Mouse (Mus musculus) heart, embryonic 10.5 days (tissue): ENCODE results near the gene Gm9732. TPM values are rescaled to one million over a fixed set of nuclear protein-coding genes. Genes with fewer than 3 reads are reported as not detected.
A peak's percentile ranks its signal among the peaks of the same experiment; 100 is the strongest.
"Not testable (repeated sequence)": the region's sequence is repeated elsewhere in the genome, so short reads cannot be mapped to it uniquely, and the experiment has no call there.

Experiments used
- DNase-seq: peaks from one replicate; pipeline ENCODE4 v3.0.0-alpha.2; 2017; ENCODE audit warnings: low spot score
- H3K27ac ChIP-seq: fragments of 300-500 bp; sonication (generic); 2 replicates; pipeline ENCODE4 v1.5.1; 2016; ENCODE audit warnings: mild to moderate bottlenecking
- H3K27me3 ChIP-seq: fragments of 300-500 bp; sonication (generic); 2 replicates; pipeline ENCODE4 v1.6.1; 2016; ENCODE audit warnings: mild to moderate bottlenecking; ENCODE audit not compliant: poor library complexity, insufficient read depth, severe bottlenecking
- H3K36me3 ChIP-seq: fragments of 300-500 bp; sonication (generic); 2 replicates; pipeline ENCODE4 v1.6.1; 2016; ENCODE audit warnings: mild to moderate bottlenecking, moderate library complexity
- H3K4me1 ChIP-seq: fragments of 300-500 bp; sonication (generic); 2 replicates; pipeline ENCODE4 v1.6.1; 2016; ENCODE audit warnings: mild to moderate bottlenecking
- H3K4me3 ChIP-seq: fragments of 300-500 bp; sonication (generic); 2 replicates; pipeline ENCODE4 v1.5.1; 2016; ENCODE audit warnings: mild to moderate bottlenecking, moderate library complexity
- H3K9me3 ChIP-seq: fragments of 300-500 bp; sonication (generic); 2 replicates; pipeline ENCODE4 v1.6.1; 2016; ENCODE audit warnings: mild to moderate bottlenecking, moderate library complexity
- WGBS: fragments of 180-500 bp; shearing (Covaris S2); methylation state at CpG from one replicate; pipeline ENCODE4 v1.1.7; 2016; 5-methylcytosine and 5-hydroxymethylcytosine counted together
- polyA plus RNA-seq: library from polyadenylated mRNA; unstranded; fragments of >200 nt; fragmentation: Nextera tagmentation; extraction: Ambion mirVana; gene quantifications from 2 replicates; pipeline ENCODE4 v1.2.1, GENCODE M21; 2016

The Gm9732 gene
- polyA plus RNA-seq = not detected in 2 replicates

DNA sequence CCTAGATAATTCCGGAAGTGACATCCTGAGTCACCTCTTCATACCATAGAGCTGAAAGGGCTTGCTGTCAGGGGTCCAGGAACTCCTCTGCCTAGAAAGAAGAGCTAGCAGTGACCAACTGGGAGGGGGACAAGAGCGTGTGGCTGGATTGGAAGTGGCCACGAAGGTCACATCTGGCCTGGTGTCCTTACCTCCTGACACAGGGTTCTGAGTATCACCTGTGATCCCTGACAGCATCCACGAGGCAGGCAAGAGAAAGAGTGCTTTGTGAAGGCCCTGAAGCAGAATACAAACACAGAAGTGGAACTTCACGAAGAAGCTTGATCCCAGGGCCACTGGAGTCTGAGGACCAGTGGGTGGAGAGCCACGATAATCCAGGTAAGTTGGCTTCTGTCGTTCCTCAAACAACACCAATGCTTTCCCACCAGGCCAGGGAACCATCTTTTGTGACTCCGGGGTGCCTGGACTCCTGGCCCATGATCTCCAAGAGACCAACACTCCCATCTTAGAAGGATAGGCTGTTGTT is at the start of gene Gm9732:
Gm9732 (plus strand) TSS at position 51 of the 526 bp plus-strand sequence.
- H3K4me1 ChIP-seq, H3K4me3 ChIP-seq, H3K27me3 ChIP-seq, H3K9me3 ChIP-seq, H3K27ac ChIP-seq, H3K36me3 ChIP-seq: not testable (repeated sequence)
- WGBS = 81% methylated on average over 8 of the region's 8 CpGs
- DNase-seq = peak; percentile 62

DNA sequence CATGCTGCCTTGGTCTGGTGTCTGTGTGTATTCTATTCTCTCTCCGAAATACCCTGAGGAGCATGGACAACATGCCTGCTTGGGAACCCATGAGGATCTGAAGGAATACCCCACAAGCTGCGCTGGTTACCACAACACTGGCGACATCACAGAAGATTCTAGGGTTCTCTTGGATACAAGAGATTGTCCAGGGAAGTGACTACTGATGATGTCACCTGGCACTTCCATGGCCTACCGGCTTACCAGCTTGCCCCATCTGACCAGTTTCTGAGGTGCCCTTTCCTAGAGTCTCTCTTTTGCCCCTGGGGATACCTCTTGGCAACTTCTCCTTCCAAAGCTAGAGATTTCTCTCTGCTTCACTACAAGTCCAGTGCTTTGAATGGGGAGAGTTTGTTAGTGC is 39.6 kb upstream of the Gm9732 start, which contains the start of gene Gm8122:
Gm8122 (minus strand) TSS at position 101 of the 400 bp plus-strand sequence.
- H3K27me3 ChIP-seq, DNase-seq, H3K9me3 ChIP-seq, H3K27ac ChIP-seq, H3K4me1 ChIP-seq, H3K36me3 ChIP-seq, H3K4me3 ChIP-seq: not testable (repeated sequence)
- WGBS = 92% methylated on average over 3 of the region's 4 CpGs

GRCm38 (mm10) chr14:43237769-43238168 is 37.1 kb upstream of the Gm9732 start:
- H3K27me3 ChIP-seq, H3K36me3 ChIP-seq, H3K4me3 ChIP-seq, DNase-seq, H3K4me1 ChIP-seq, H3K27ac ChIP-seq, H3K9me3 ChIP-seq: not testable (repeated sequence)

- not testable (repeated sequence) for H3K4me3 ChIP-seq, H3K4me1 ChIP-seq, H3K27ac ChIP-seq, H3K36me3 ChIP-seq, H3K27me3 ChIP-seq, DNase-seq, H3K9me3 ChIP-seq
- whole genome bisulfite sequencing = 20% methylated on average over 11 of the region's 12 CpGs
Measured at GRCm38 (mm10) chr14:43249611-43250170, 25.1 kb upstream of the Gm9732 start.

GRCm38 (mm10) chr14:43250549-43251253 is 24.1 kb upstream of the Gm9732 start:
- not testable (repeated sequence) for H3K27me3 ChIP-seq, H3K9me3 ChIP-seq, H3K4me3 ChIP-seq, H3K36me3 ChIP-seq, H3K4me1 ChIP-seq, H3K27ac ChIP-seq
- WGBS = 27% methylated on average over 5 of the region's 6 CpGs
- DNase-seq = peak; percentile 36

DNA sequence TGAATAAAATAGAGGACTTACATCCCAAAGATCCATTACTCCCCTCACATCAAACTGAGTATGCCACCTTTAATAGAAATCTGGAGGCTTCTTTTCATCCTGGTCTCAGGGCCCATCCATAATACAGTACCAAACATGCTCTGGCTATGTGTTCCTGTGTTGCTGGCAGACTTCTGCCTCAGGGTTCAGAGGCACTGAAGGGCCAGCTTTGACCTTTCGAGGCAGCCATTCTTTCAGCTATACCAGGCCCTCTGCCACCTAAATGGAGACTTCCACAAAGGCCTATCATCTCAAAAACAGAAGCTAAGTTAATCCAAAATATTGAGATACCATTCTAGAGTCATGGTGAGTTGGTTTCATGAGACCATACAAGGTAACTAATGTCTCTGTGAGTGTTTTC is 18.3 kb upstream of the Gm9732 start:
- WGBS = 71% methylated on average over 1 of the region's 1 CpGs
- H3K4me1 ChIP-seq, DNase-seq, H3K36me3 ChIP-seq, H3K4me3 ChIP-seq, H3K27ac ChIP-seq, H3K27me3 ChIP-seq, H3K9me3 ChIP-seq: not testable (repeated sequence)

DNA sequence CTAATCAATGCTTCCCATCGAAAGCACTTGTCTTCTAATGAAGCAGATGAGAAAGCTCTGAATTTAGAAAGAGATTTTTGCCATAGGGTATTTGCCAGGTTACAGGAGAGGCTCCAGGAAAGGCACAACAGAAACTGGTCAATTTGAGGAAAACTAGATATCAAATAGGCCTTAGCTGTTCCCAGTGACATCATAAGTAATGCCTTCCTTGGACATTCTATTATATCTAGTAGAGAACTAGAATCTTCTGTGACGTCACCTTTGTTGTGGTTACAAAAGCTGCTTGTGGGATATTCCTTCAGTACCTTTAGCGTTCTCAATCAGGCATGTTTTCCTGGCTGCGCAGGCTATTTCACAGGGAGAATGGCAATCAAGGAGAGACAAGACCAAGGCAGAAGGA is 16.5 kb upstream of the Gm9732 start, which contains the start of gene Gm8126:
Gm8126 (plus strand) TSS at position 301 of the 400 bp plus-strand sequence.
- 92% methylated on average over 3 of the region's 4 CpGs for WGBS
- not testable (repeated sequence) for DNase-seq, H3K36me3 ChIP-seq, H3K27ac ChIP-seq, H3K4me1 ChIP-seq, H3K27me3 ChIP-seq, H3K4me3 ChIP-seq, H3K9me3 ChIP-seq

GRCm38 (mm10) chr14:43263421-43263820 is 11.4 kb upstream of the Gm9732 start:
- not testable (repeated sequence) for DNase-seq, H3K36me3 ChIP-seq, H3K4me1 ChIP-seq

DNA sequence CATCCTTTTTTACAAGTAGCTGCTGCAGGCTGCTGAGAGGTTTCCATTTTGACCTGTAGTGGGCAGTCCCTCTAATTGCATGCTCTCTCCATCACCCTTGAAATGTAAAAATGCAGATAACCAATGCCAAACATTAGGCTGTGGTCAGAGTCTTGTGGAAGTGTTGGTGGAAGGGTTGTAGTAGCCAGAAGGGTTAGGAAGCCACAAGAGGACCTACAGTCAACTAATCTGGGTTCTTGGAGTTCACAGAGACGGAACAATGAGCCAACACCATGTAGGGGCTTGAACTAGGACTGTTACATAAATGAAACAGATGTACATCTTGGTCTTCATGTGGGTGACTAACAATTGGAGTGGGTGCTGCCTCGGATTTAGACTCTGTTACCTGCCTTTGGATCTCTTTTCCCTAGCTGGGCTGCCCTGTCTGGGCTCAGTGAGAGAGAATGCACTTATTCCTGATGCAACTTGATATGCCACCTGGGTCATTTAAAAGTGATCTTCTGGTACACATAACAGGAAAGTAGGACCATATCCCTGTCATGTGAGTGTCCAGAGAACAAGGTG is 6.2 kb upstream of the Gm9732 start:
- WGBS = 57% methylated on average over 2 of the region's 2 CpGs
- peak; percentile 33 for DNase-seq
- H3K27ac ChIP-seq, H3K9me3 ChIP-seq, H3K36me3 ChIP-seq, H3K4me3 ChIP-seq, H3K27me3 ChIP-seq, H3K4me1 ChIP-seq: not testable (repeated sequence)

More at GRCm38 (mm10) chr14:43263421-43263820, 11.4 kb upstream of the Gm9732 start:
- 88% methylated on average over 3 of the region's 3 CpGs for whole genome bisulfite sequencing
- H3K27ac ChIP-seq, H3K9me3 ChIP-seq, H3K27me3 ChIP-seq, H3K4me3 ChIP-seq: not testable (repeated sequence)

DNA sequence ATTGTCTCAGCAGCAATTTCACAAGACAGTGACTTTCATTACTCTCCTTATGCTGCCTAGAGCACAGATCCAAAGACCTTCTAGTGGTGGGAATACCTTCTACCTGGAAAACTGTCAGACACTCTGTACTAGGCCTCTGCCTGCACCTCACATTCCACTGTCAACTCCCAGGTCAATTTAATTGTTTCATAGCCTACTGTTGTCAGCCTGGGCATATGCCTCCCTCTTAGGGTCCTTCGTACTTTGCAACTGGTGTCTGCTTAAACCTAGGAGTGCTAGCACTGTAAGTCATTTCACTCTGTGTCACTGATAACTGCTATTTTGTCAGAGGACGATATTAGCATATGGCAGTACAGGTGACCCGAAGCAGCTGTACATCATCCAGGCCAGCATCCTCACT is 5.6 kb upstream of the Gm9732 start:
- not testable (repeated sequence) for H3K27ac ChIP-seq, DNase-seq, H3K4me3 ChIP-seq, H3K36me3 ChIP-seq, H3K9me3 ChIP-seq, H3K4me1 ChIP-seq, H3K27me3 ChIP-seq
- WGBS = 72% methylated on average over 3 of the region's 3 CpGs

DNA sequence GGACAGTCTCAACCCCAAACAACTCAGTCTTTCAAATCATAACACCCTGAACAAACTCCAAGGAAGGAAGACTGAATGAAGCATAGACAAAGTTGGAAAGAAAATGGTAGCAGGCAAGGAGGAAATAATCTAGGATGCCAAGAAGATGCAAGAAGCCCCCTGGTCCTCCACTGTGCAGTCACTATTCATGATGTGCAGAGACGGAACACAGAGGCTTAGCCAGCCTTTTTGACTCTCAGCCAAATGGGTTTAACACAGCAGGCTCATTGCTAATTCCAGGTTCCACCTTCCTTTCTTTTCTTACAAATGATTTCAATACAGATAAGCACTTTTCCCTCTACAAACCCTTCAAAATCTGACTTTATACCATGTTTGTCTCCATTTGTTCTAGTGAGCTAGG is 1.7 kb upstream of the Gm9732 start:
- H3K27ac ChIP-seq = not testable (repeated sequence)

GRCm38 (mm10) chr14:43275752-43276151 is 916 bp downstream of the Gm9732 start:
- H3K9me3 ChIP-seq, H3K27me3 ChIP-seq, H3K36me3 ChIP-seq, H3K27ac ChIP-seq, DNase-seq, H3K4me1 ChIP-seq, H3K4me3 ChIP-seq: not testable (repeated sequence)
- WGBS = 83% methylated on average over 1 of the region's 1 CpGs

More for the DNA sequence above, 1.7 kb upstream of the Gm9732 start:
- H3K9me3 ChIP-seq, H3K4me1 ChIP-seq, H3K36me3 ChIP-seq, H3K4me3 ChIP-seq, H3K27me3 ChIP-seq: not testable (repeated sequence)
- peak; percentile 30 for DNase-seq
- WGBS = 79% methylated on average over 1 of the region's 1 CpGs

- H3K4me1 ChIP-seq, H3K36me3 ChIP-seq, H3K27me3 ChIP-seq, H3K27ac ChIP-seq, H3K4me3 ChIP-seq, H3K9me3 ChIP-seq: not testable (repeated sequence)
- peak; percentile 25 for DNase-seq
- WGBS = 60% methylated on average over 2 of the region's 2 CpGs
Measured at GRCm38 (mm10) chr14:43277468-43277867, 2.6 kb downstream of the Gm9732 start.
